Mouse (Mus musculus): ENCODE measurements around the gene Mob3b. TPM values are rescaled to one million over a fixed set of nuclear protein-coding genes. Genes with fewer than 3 reads are reported as not detected.
"Not testable (repeated sequence)": the region's sequence is repeated elsewhere in the genome, so short reads cannot be mapped to it uniquely, and the experiment has no call there.

Gene Mob3b
- polyA plus RNA-seq, 1 experiment from 2014 or later, result 14.1 TPM

DNA sequence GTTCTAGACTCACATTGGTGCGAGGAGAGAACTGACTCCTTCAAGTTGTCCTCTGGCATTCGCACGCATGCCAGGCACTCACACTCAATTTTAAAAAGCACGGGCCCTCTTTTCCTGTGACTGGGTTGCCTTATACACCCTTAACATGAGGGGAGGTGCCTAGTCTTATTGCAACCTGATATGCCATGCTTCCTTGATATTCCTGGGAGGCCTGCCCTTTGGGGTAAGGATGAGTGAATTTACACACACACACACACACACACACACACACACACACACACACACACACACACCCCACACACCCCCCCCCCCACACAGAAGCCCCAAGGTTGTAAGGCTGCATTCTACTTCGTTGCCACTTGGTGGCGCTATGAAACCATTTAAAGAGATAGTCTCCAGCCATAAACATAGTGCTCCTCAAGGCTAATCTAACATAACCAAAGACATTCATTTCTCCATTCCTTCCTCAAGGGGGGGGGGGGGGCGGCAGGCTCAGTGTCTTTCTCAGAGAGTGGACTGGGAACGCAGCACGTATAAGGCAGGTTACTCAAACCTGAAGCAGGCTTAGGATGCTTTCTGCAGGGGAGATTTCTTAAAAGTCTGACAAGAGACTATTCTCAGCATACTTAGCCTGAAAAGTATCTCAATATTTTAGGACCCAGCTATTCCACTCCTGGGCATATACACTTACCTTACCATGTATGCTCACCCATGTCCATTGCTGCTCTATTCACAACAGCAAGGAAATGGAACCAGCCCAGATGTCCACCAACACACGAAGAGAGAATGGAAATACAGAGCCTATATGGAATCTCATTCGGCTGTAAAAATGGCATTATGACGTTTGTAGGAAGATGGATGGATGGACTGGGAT is 198.9 kb downstream of the Mob3b start:
- H3K4me1 ChIP-seq, result no peaks in the 10 kb centered on the region
- H3K27me3 ChIP-seq (ENCODE audit: low read depth, poor library complexity, severe bottlenecking), result no peaks in the 10 kb centered on the region
- no peak overlapping the region for H3K27ac ChIP-seq
- H3K4me3 ChIP-seq, result no peak overlapping the region
- WGBS, result 46% methylated on average over 12 of the region's 12 CpGs
- peak; percentile 53 for DNase-seq (ENCODE audit: low spot score)
- H3K36me3 ChIP-seq, result no peaks in the 10 kb centered on the region
- H3K9me3 ChIP-seq (replicated peaks), result no peaks in the 10 kb centered on the region

GRCm38 (mm10) chr4:34953716-34954115 is 203.6 kb downstream of the Mob3b start:
- no peak overlapping the region for H3K27ac ChIP-seq
- 82% methylated on average over 10 of the region's 10 CpGs for WGBS
- no peak overlapping the region for H3K4me3 ChIP-seq
- no peaks in the 10 kb centered on the region for H3K27me3 ChIP-seq (ENCODE audit: low read depth, poor library complexity, severe bottlenecking)
- no peak for DNase-seq (ENCODE audit: low spot score)
- H3K4me1 ChIP-seq, result no peaks in the 10 kb centered on the region
- no peaks in the 10 kb centered on the region for H3K9me3 ChIP-seq (replicated peaks)
- H3K36me3 ChIP-seq, result no peaks in the 10 kb centered on the region

DNA sequence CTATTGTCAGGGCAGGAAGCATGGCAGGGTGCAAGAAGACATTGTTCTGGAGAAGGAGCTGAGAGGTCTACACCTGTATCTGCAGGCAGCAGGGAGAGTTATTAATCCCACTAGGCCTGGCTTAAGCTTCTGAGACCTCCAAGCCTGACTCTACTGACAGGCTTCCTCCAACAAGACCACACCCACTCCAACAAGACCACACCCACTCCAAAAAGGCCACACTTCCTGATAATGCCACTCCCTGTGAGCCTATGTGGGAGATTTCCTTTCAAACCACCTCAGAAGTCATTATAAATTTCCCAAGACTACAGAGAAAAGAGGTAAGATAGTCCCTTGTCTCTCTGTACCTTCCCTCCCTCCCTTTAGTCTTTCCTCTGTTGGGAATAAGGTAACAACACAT is 210.1 kb downstream of the Mob3b start:
- no peaks in the 10 kb centered on the region for H3K4me1 ChIP-seq
- no peaks in the 10 kb centered on the region for H3K9me3 ChIP-seq (replicated peaks)
- no peak overlapping the region for H3K27ac ChIP-seq
- no peak for DNase-seq (ENCODE audit: low spot score)
- H3K36me3 ChIP-seq, result no peaks in the 10 kb centered on the region
- no peak overlapping the region for H3K4me3 ChIP-seq
- H3K27me3 ChIP-seq (ENCODE audit: low read depth, poor library complexity, severe bottlenecking), result no peaks in the 10 kb centered on the region

GRCm38 (mm10) chr4:34941046-34941445 is 216.2 kb downstream of the Mob3b start:
- H3K4me3 ChIP-seq, result no peak overlapping the region
- H3K4me1 ChIP-seq, result no peaks in the 10 kb centered on the region
- no peaks in the 10 kb centered on the region for H3K9me3 ChIP-seq (replicated peaks)
- no peak for DNase-seq (ENCODE audit: low spot score)
- no peaks in the 10 kb centered on the region for H3K36me3 ChIP-seq
- no peak overlapping the region for H3K27ac ChIP-seq
- H3K27me3 ChIP-seq (ENCODE audit: low read depth, poor library complexity, severe bottlenecking), result no peaks in the 10 kb centered on the region
- 92% methylated on average over 25 of the region's 25 CpGs for WGBS

DNA sequence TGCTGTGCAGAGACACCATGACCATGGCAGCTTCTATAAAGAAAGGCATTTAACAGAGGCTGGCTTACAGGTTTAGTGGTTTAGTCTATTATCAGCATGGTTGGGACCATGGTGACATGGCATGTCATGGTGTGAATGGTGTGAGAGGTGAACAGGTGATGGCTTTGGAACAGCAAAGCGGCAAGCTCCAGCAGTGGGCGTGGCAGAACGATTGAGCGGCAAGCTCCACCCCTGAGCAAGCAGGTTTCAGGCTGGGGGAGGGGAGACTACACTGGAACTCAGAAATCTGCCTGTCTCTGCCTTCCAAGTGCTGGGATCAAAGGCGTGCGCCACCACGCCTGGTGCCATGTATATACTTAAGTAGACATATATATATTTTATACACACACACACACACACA is 228.9 kb downstream of the Mob3b start:
- H3K36me3 ChIP-seq; H3K27me3 ChIP-seq (ENCODE audit: low read depth, poor library complexity, severe bottlenecking); DNase-seq (ENCODE audit: low spot score); H3K4me1 ChIP-seq; H3K4me3 ChIP-seq; H3K27ac ChIP-seq; H3K9me3 ChIP-seq (replicated peaks): not testable (repeated sequence)
- WGBS, result 77% methylated on average over 7 of the region's 7 CpGs

GRCm38 (mm10) chr4:34922177-34922870 is 235.0 kb downstream of the Mob3b start:
- H3K4me3 ChIP-seq, result no peak overlapping the region
- no peak for DNase-seq (ENCODE audit: low spot score)
- peaks cover 7% of the 10 kb centered on the region for H3K4me1 ChIP-seq
- H3K36me3 ChIP-seq, result no peaks in the 10 kb centered on the region
- no peaks in the 10 kb centered on the region for H3K27me3 ChIP-seq (ENCODE audit: low read depth, poor library complexity, severe bottlenecking)
- 68% methylated on average over 6 of the region's 6 CpGs for WGBS
- H3K9me3 ChIP-seq (replicated peaks), result no peaks in the 10 kb centered on the region
- no peak overlapping the region for H3K27ac ChIP-seq

DNA sequence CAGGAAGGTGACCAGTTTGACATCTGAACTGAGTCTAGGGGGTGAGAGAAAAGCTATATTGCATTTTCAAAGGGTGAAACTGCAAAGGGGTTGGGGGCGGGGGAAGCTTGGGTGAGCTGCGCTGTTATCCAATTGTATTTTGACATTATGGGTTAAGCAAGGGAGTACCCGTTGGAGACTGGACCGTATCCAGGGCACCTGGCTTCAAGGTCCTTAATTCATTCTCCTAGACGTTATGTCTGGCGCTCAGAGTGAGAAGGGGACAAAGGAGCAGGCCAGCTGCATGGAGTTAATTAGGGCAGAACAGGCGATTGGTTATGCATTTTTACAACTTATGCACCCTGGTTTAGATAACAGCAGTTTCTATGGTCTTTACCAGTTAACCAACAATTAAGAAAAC is 239.9 kb downstream of the Mob3b start:
- Histone ChIP-seq H3K9me3 (replicated peaks) (no peaks in the 10 kb centered on the region), H3K27me3 (ENCODE audit: low read depth, poor library complexity, severe bottlenecking) (no peaks in the 10 kb centered on the region), H3K4me1 (peaks cover 9% of the 10 kb centered on the region), H3K27ac (peak overlapping the region; percentile 70; the same call in 1 of the 2 replicates), H3K36me3 (no peaks in the 10 kb centered on the region), H3K4me3 (no peak overlapping the region)
- WGBS, result 53% methylated on average over 7 of the region's 7 CpGs
- peak; percentile 45 for DNase-seq (ENCODE audit: low spot score)

- Histone ChIP-seq H3K9me3 (replicated peaks) (no peaks in the 10 kb centered on the region), H3K27ac (no peak overlapping the region)
- WGBS, result 86% methylated on average over 3 of the region's 3 CpGs
Measured at GRCm38 (mm10) chr4:34912171-34912570, 245.1 kb downstream of the Mob3b start.

DNA sequence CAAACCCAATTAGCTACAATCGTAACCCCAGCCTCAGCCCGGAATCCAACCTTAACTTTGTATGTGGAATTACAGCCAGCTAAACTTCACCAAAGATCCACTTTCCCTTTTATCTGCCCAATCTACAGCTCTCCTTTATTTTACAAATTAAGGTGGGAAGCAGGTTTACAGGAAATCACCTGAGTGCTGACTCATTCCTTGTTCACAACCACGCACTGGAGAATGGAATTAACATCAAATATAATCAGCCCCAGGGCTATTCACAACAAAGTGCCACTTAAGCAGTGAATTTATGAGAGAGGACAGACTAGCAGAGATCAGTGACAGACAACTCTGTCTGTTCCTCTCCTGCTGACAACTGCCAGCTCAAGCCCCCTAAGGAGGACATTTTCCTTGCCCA is 245.9 kb downstream of the Mob3b start:
- 57% methylated on average over 3 of the region's 3 CpGs for WGBS
- 0 out of 2 replicates have a peak, but pooled peaks cover 2% of the 10 kb centered on the region for H3K4me1 ChIP-seq
- no peaks in the 10 kb centered on the region for H3K9me3 ChIP-seq (replicated peaks)
- no peak for DNase-seq (ENCODE audit: low spot score)
- no peaks in the 10 kb centered on the region for H3K36me3 ChIP-seq
- H3K4me3 ChIP-seq, result no peak overlapping the region
- H3K27ac ChIP-seq, result no peak overlapping the region
- no peaks in the 10 kb centered on the region for H3K27me3 ChIP-seq (ENCODE audit: low read depth, poor library complexity, severe bottlenecking)

More at GRCm38 (mm10) chr4:34912171-34912570, 245.1 kb downstream of the Mob3b start:
- H3K36me3 ChIP-seq, result no peaks in the 10 kb centered on the region
- no peaks in the 10 kb centered on the region for H3K27me3 ChIP-seq (ENCODE audit: low read depth, poor library complexity, severe bottlenecking)
- H3K4me1 ChIP-seq, result peaks cover under 1% of the 10 kb centered on the region
- no peak for DNase-seq (ENCODE audit: low spot score)
- H3K4me3 ChIP-seq, result no peak overlapping the region

- no peak overlapping the region for H3K4me3 ChIP-seq
- DNase-seq (ENCODE audit: low spot score), result no peak
- H3K9me3 ChIP-seq (replicated peaks), result no peaks in the 10 kb centered on the region
- no peaks in the 10 kb centered on the region for H3K36me3 ChIP-seq
- H3K27ac ChIP-seq, result no peak overlapping the region
- H3K27me3 ChIP-seq (ENCODE audit: low read depth, poor library complexity, severe bottlenecking), result no peaks in the 10 kb centered on the region
- H3K4me1 ChIP-seq, result 0 out of 2 replicates have a peak, but pooled peaks cover 2% of the 10 kb centered on the region
- 95% methylated on average over 7 of the region's 7 CpGs for WGBS
Measured at GRCm38 (mm10) chr4:34908127-34908526, 249.2 kb downstream of the Mob3b start.

DNA sequence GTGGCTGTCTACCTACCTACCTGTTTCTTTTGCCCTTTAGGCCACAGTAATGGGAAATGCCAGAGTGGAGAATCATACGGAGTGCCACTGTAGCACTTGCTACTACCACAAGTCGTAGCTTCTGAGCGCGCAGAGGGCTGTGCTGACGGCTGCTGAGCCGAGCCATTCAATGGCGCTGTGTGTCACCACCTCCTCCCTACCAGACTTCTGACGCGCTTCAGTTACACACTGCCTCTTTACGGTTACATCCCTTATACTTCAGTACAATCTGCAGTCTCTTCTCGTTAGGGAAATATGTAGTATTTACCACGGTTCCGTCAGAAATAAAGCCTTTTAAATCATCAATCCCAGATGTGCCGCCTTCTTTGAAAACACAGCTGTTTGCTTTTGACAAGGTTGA is 250.3 kb downstream of the Mob3b start:
- no peak for DNase-seq (ENCODE audit: low spot score)
- no peaks in the 10 kb centered on the region for H3K9me3 ChIP-seq (replicated peaks)

DNA sequence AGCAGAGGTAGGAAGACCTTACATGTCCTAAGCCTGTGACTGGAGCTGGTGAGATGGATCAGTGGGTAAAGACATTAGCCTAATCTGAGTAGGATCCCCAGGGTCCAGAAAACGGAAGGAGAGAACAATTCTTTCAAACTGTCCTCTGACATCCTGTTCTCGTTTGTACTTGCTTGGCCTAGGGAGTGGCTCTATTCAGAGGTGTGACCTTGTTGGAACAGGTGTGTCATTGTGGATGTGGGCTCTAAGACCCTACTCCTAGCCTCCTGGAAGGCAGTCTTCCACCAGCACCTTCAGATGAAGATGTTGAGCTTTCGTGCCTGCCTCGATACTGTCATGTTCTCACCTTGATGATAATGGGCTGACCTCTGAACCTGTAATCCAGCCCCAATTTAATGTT is 251.1 kb downstream of the Mob3b start:
- 77% methylated on average over 4 of the region's 4 CpGs for WGBS

More for the DNA sequence above, 250.3 kb downstream of the Mob3b start:
- H3K27ac ChIP-seq, result no peak overlapping the region
- WGBS, result 44% methylated on average over 14 of the region's 14 CpGs
- H3K27me3 ChIP-seq (ENCODE audit: low read depth, poor library complexity, severe bottlenecking), result no peaks in the 10 kb centered on the region
- H3K36me3 ChIP-seq, result no peaks in the 10 kb centered on the region
- 0 out of 2 replicates have a peak, but pooled peaks cover 2% of the 10 kb centered on the region for H3K4me1 ChIP-seq
- no peak overlapping the region for H3K4me3 ChIP-seq

GRCm38 (mm10) chr4:34905396-34905795 is 251.9 kb downstream of the Mob3b start:
- H3K9me3 ChIP-seq (replicated peaks), result no peaks in the 10 kb centered on the region
- no peak overlapping the region for H3K4me3 ChIP-seq
- WGBS, result 61% methylated on average over 5 of the region's 5 CpGs
- no peak for DNase-seq (ENCODE audit: low spot score)
- no peaks in the 10 kb centered on the region for H3K27me3 ChIP-seq (ENCODE audit: low read depth, poor library complexity, severe bottlenecking)
- H3K27ac ChIP-seq, result no peak overlapping the region
- 0 out of 2 replicates have a peak, but pooled peaks cover 2% of the 10 kb centered on the region for H3K4me1 ChIP-seq
- H3K36me3 ChIP-seq, result no peaks in the 10 kb centered on the region

More for the DNA sequence above, 251.1 kb downstream of the Mob3b start:
- no peak overlapping the region for H3K4me3 ChIP-seq
- H3K4me1 ChIP-seq, result 0 out of 2 replicates have a peak, but pooled peaks cover 2% of the 10 kb centered on the region
- no peaks in the 10 kb centered on the region for H3K9me3 ChIP-seq (replicated peaks)
- H3K27me3 ChIP-seq (ENCODE audit: low read depth, poor library complexity, severe bottlenecking), result no peaks in the 10 kb centered on the region
- no peak overlapping the region for H3K27ac ChIP-seq
- H3K36me3 ChIP-seq, result no peaks in the 10 kb centered on the region
- no peak for DNase-seq (ENCODE audit: low spot score)
